Mouse (Mus musculus): ENCODE measurements at regions not wholly inside any gene's neighbourhood (a gene's known extent, or its start where the extent isn't known, plus 50 kb on each side); places are given as distances from the start of the nearest gene placed in this dataset.
"Not testable (repeated sequence)": the region's sequence is repeated elsewhere in the genome, so short reads cannot be mapped to it uniquely, and the experiment has no call there.

DNA sequence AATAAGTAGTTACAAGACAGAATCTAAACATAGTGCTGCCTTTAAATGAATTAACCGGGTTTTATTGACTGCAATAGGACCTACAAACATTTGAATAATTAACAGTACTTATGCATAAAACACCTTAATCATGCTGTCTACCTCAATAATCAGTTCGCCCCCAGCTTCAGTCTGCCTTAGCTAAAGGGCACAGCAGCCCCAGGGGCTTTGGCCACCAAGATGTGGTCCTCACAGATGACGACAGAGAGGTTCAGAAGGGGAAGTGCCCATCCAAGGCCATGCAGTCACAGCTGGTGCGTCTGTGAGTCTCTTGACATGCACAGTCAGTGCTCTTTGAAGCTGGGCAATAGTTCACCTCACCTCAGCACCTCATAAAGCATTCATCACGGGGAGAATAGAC lies 452.8 kb upstream of the Jmjd1c start:
- H3K9ac ChIP-seq, result no peak overlapping the region
- no peaks in the 10 kb centered on the region for H3K27me3 ChIP-seq
- no peak overlapping the region for H3K4me2 ChIP-seq
- H3K27ac ChIP-seq, result no peak overlapping the region
- 0 out of 2 replicates have a peak, but pooled peaks cover 5% of the 10 kb centered on the region for H3K4me1 ChIP-seq
- ATAC-seq (ENCODE audit: insufficient number of reproducible peaks, insufficient read depth, low FRiP score, low TSS enrichment, low read depth), result no peak
- H3K4me3 ChIP-seq, result no peak overlapping the region
- no peaks in the 10 kb centered on the region for H3K9me3 ChIP-seq
- H3K36me3 ChIP-seq, result no peaks in the 10 kb centered on the region
- 82% methylated on average over 5 of the region's 5 CpGs for WGBS

DNA sequence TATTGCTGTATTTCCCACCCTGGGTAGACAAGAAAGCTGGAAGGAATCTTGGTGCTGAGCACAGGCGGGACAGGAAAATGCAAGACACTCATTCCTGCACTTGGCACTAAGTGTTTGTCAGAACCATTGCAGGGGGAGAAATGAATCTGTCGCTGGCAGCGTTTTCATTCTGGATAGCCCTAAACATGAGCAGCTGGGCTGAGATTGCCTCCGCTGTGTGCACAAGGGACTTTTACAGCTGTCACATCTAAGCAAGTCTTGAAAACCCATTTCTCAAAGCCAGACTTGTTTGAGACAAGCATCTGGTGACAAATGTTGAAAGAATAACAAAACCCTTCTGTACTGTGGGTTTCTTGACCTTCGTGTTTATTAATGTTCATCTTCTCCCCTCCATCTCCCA lies 438.4 kb upstream of the Jmjd1c start:
- Histone ChIP-seq H3K27me3 (no peaks in the 10 kb centered on the region), H3K4me1 (no peaks in the 10 kb centered on the region), H3K9me3 (no peaks in the 10 kb centered on the region), H3K4me2 (no peak overlapping the region), H3K27ac (no peak overlapping the region), H3K36me3 (no peaks in the 10 kb centered on the region), H3K9ac (no peak overlapping the region), H3K4me3 (no peak overlapping the region)
- ATAC-seq (ENCODE audit: insufficient number of reproducible peaks, insufficient read depth, low FRiP score, low TSS enrichment, low read depth), result no peak
- 77% methylated on average over 5 of the region's 5 CpGs for WGBS

DNA sequence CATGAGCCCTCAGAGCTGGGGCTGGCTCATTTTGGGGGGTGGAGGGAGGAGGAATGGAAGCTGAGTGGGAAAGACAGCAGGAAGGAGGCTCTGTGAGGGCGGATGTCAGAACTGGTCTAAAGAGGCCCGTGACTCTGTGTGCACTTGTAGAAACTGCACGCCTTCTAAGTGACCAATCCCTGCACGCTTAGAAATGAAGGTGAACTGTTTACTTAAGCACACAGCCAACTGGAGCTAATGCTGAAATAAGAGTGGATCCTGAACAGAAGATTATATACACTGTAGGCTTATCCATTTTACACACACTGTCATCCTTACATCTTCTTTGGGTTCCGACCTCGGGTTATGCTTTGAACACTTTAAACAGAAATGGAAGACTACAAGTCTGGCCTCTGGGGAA lies 412.8 kb upstream of the Jmjd1c start:
- no peaks in the 10 kb centered on the region for H3K36me3 ChIP-seq
- H3K27me3 ChIP-seq, result no peaks in the 10 kb centered on the region
- peaks cover 6% of the 10 kb centered on the region for H3K9me3 ChIP-seq
- no peak overlapping the region for H3K4me3 ChIP-seq
- no peak overlapping the region for H3K9ac ChIP-seq
- 78% methylated on average over 6 of the region's 6 CpGs for WGBS
- H3K27ac ChIP-seq, result no peak overlapping the region
- no peaks in the 10 kb centered on the region for H3K4me1 ChIP-seq
- ATAC-seq (ENCODE audit: insufficient number of reproducible peaks, insufficient read depth, low FRiP score, low TSS enrichment, low read depth), result no peak
- no peak overlapping the region for H3K4me2 ChIP-seq

DNA sequence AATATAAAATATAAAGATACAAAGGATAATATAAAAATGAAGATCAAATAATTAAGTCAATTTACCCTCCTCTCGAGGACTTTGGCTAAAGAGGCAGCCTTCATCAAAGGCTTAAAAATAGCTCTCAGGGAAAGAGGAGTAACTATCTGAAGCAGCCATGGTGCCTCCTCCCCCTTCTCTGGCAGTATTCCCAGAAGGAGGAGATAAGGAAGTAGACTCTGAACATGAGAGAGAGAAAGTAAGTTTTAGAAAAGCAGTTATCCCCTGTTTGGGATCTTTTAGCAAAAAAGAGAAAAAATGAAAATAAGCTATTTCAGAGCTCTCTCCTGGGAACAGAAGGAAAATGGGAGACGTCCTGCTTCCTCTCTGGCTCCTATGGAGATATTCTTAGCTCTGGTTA lies 406.7 kb upstream of the Jmjd1c start:
- not testable (repeated sequence) for ATAC-seq (ENCODE audit: insufficient number of reproducible peaks, insufficient read depth, low FRiP score, low TSS enrichment, low read depth); H3K4me3 ChIP-seq; H3K27me3 ChIP-seq; H3K4me2 ChIP-seq; H3K4me1 ChIP-seq; H3K36me3 ChIP-seq; H3K27ac ChIP-seq; H3K9ac ChIP-seq
- peaks cover 14% of the 10 kb centered on the region for H3K9me3 ChIP-seq
- 56% methylated on average over 2 of the region's 2 CpGs for WGBS

DNA sequence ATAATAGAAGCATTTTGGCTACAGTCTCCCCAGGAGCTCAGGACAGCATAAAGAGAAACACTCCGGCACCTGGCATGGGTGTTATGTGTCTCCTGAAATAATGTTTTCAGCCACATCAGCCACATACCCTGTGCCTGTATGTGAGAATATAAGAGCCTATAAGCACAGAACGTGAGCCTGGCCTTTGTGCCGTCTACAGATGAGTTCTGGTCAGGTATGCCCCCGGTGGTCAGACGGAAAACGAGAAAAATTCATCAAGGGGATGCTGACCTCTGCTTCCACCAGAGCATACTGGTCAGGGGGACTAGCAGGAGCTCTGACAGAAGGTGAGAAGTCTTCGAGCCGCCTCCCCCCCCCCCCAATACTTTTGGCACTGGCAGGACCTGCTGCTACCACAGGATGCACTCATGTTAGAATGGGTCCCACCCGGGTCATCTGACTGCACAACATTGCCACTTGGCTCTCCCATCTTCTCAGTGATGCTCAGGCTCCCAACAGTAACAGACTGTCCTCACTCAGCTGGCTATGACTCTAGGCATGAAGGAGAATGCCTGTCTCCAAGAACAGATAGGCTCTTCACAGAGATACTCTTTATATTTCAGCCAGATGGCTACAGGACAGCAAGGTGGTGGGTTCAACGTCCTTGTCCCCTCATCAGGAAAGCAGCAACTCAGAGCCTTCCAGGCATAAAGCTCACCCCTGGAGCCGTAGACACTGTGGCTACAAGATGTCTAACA lies 401.2 kb upstream of the Jmjd1c start:
- Histone ChIP-seq H3K27me3 (no peaks in the 10 kb centered on the region), H3K36me3 (no peaks in the 10 kb centered on the region), H3K4me3 (no peak overlapping the region), H3K4me1 (no peaks in the 10 kb centered on the region), H3K27ac (no peak overlapping the region), H3K9me3 (no peaks in the 10 kb centered on the region; the same call in 1 of the 2 replicates), H3K9ac (no peak overlapping the region), H3K4me2 (no peak overlapping the region)
- no peak for ATAC-seq (ENCODE audit: insufficient number of reproducible peaks, insufficient read depth, low FRiP score, low TSS enrichment, low read depth)
- WGBS, result 88% methylated on average over 11 of the region's 11 CpGs

DNA sequence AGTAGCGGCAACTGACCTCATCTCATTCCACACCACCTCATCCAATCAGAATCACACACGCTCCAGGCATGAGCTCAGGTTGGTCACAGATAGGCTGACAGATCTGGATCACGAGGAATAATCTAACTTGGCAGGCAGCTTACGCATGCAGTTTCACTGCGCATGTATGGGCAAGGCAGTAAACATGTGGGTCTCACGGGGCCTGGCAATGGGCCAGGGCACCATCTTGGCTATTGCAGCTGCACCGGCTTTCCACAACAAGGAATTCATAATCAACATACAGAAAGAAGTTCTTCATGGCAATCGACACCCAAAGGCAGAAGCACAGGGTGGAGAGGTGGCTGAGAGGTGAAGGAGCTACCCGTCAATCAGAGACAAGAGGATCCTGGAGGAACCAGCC lies 381.0 kb upstream of the Jmjd1c start:
- H3K36me3 ChIP-seq; H3K4me1 ChIP-seq; H3K9me3 ChIP-seq; ATAC-seq (ENCODE audit: insufficient number of reproducible peaks, insufficient read depth, low FRiP score, low TSS enrichment, low read depth); H3K27me3 ChIP-seq; H3K27ac ChIP-seq; H3K4me3 ChIP-seq; H3K9ac ChIP-seq; H3K4me2 ChIP-seq: not testable (repeated sequence)
- 89% methylated on average over 9 of the region's 9 CpGs for WGBS

DNA sequence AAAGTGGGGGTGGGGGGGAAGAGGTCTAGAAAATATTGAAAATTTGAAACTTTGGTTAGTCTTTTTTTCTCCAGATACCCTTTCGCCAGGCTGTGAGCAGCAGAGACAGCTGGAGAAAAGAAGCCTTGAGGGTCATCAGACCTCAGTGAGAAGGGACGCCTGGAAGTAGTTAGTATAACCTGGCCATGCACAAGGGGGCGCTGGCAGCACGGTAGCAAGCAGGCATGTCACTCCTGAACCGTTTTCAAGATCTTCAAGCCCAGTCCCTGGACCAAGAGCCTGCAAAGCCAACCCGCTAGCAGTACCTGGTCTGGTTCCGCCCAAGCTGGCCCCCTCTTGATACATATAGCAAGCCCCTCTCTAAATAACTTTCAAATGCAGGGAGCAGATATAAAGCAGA lies 378.0 kb upstream of the Jmjd1c start:
- H3K36me3 ChIP-seq, result no peaks in the 10 kb centered on the region
- 63% methylated on average over 7 of the region's 7 CpGs for WGBS
- no peak for ATAC-seq (ENCODE audit: insufficient number of reproducible peaks, insufficient read depth, low FRiP score, low TSS enrichment, low read depth)
- H3K27ac ChIP-seq, result no peak overlapping the region
- peaks cover 3% of the 10 kb centered on the region; the same call in 1 of the 2 replicates for H3K9me3 ChIP-seq
- H3K4me1 ChIP-seq, result no peaks in the 10 kb centered on the region
- H3K27me3 ChIP-seq, result no peaks in the 10 kb centered on the region
- no peak overlapping the region for H3K9ac ChIP-seq
- H3K4me3 ChIP-seq, result no peak overlapping the region
- H3K4me2 ChIP-seq, result no peak overlapping the region

DNA sequence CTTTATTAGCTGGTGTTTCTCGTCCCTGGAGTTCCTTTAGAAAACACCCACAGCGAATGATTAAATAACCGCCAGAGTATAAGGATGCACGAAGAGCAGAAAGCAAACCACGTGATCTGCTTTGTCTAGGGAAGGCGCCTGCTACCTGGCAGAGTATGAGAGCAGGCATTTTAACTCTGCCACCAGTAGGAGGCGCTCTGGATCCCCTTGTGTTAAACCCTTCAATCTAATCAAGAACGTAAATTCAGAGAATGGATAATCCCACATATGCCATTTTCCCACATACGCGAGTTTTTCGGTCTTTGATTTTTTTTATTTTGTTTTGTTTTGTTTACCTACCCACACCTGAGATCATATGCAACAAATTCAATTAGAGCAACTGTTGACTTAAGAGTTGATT lies 376.1 kb upstream of the Jmjd1c start:
- Histone ChIP-seq H3K9ac (no peak overlapping the region), H3K9me3 (peaks cover 3% of the 10 kb centered on the region; the same call in 1 of the 2 replicates), H3K36me3 (no peaks in the 10 kb centered on the region), H3K4me2 (no peak overlapping the region), H3K27me3 (no peaks in the 10 kb centered on the region), H3K4me1 (no peaks in the 10 kb centered on the region), H3K4me3 (no peak overlapping the region), H3K27ac (no peak overlapping the region)
- ATAC-seq (ENCODE audit: insufficient number of reproducible peaks, insufficient read depth, low FRiP score, low TSS enrichment, low read depth), result no peak
- whole genome bisulfite sequencing, result 93% methylated on average over 11 of the region's 11 CpGs

DNA sequence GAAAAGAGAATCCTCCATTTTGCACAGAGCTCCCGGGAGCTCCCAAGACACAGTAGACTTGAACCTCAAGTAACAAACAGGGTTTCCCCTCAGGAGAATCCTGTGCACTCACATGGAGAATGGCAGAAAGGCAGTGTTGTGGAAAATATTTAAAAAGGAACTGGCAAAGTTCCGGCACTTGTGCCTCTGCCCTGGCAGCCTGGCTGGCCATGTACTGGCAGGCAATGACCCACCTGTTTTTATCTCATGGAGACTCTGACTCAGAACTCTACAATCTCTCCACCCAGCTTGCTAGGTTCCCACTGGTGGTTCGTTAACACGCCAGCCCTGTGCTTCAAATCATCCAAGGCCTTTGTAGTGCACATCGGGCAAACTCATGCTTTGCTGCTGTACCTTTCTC lies 362.3 kb upstream of the Jmjd1c start:
- no peaks in the 10 kb centered on the region for H3K27me3 ChIP-seq

DNA sequence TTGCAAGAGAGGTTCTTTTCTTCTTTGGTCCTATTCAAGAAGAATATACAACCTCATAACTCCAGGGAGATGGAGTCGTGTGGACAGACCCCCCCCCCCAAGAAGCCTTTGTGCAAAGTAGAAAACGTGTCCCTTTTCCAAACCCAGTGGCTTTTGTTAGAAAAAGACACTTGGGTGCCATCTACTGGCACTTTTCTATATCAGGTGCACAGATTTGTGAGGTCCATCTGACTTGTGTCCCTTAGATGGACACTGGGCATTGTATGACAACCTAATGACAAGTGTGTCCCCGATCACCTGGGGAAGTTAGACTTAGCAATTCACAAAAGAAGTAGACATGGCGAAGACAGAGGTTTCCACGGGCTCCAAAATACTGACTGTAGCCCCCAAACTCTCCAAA lies 361.1 kb upstream of the Jmjd1c start:
- H3K4me1 ChIP-seq, result no peaks in the 10 kb centered on the region
- H3K4me3 ChIP-seq, result no peak overlapping the region
- H3K9ac ChIP-seq, result no peak overlapping the region
- WGBS, result 56% methylated on average over 5 of the region's 5 CpGs
- no peaks in the 10 kb centered on the region for H3K27me3 ChIP-seq
- ATAC-seq (ENCODE audit: insufficient number of reproducible peaks, insufficient read depth, low FRiP score, low TSS enrichment, low read depth), result no peak
- no peaks in the 10 kb centered on the region for H3K36me3 ChIP-seq
- peaks cover 4% of the 10 kb centered on the region; the same call in 1 of the 2 replicates for H3K9me3 ChIP-seq
- no peak overlapping the region for H3K4me2 ChIP-seq
- no peak overlapping the region for H3K27ac ChIP-seq

More for the DNA sequence above, 362.3 kb upstream of the Jmjd1c start:
- H3K36me3 ChIP-seq, result no peaks in the 10 kb centered on the region
- ATAC-seq (ENCODE audit: insufficient number of reproducible peaks, insufficient read depth, low FRiP score, low TSS enrichment, low read depth), result no peak
- no peak overlapping the region for H3K9ac ChIP-seq
- no peak overlapping the region for H3K4me2 ChIP-seq
- no peak overlapping the region for H3K4me3 ChIP-seq
- no peaks in the 10 kb centered on the region for H3K4me1 ChIP-seq
- H3K9me3 ChIP-seq, result peaks cover 9% of the 10 kb centered on the region
- no peak overlapping the region for H3K27ac ChIP-seq
- WGBS, result 90% methylated on average over 5 of the region's 5 CpGs

DNA sequence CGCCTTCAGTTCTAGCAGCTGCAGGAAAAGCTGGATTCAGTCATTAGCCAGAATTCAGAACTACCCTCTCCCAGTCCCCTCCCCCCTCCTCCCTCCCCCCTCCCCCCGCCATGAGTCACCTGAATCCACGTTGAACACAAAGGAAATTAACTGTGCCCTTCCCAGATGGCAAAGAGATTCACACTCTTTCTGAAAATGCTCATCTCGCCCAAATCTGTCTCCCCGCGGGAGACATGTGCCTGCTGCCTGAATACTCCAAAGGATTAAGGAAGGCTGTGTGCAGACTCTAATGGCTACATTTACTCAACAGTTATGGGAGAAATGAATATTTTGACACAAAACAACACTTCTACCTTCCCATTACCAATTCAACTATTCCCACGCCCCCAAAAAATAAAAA lies 356.9 kb upstream of the Jmjd1c start:
- Histone ChIP-seq H3K9me3 (no peaks in the 10 kb centered on the region), H3K36me3 (no peaks in the 10 kb centered on the region), H3K4me3 (no peak overlapping the region), H3K4me1 (no peaks in the 10 kb centered on the region), H3K9ac (no peak overlapping the region), H3K4me2 (no peak overlapping the region), H3K27me3 (no peaks in the 10 kb centered on the region), H3K27ac (no peak overlapping the region)
- ATAC-seq (ENCODE audit: insufficient number of reproducible peaks, insufficient read depth, low FRiP score, low TSS enrichment, low read depth), result no peak
- WGBS, result 76% methylated on average over 6 of the region's 7 CpGs

DNA sequence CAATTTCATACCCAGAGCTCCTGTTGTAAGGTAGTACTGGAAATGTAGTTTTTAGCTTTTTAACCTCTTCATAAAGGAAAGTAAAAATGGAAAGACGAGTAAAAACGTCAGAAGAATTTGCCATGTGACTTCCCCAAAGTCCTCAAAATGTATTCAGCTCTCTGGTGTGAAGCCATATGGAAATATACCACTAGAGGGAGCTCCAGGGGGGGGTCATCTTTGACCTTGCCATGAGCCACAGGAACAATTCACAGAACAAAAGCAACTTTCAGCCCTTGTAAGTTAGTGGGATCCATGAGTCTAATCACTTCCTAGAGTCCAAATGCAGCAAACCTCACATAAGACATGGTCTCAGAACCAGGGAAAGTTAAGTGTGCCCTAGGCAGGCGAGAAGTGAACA lies 354.1 kb upstream of the Jmjd1c start:
- Histone ChIP-seq H3K9me3 (no peaks in the 10 kb centered on the region), H3K4me1 (no peaks in the 10 kb centered on the region), H3K4me2 (no peak overlapping the region), H3K27me3 (no peaks in the 10 kb centered on the region), H3K9ac (no peak overlapping the region), H3K4me3 (no peak overlapping the region), H3K36me3 (no peaks in the 10 kb centered on the region), H3K27ac (no peak overlapping the region)
- no peak for ATAC-seq (ENCODE audit: insufficient number of reproducible peaks, insufficient read depth, low FRiP score, low TSS enrichment, low read depth)
- 57% methylated on average over 3 of the region's 3 CpGs for WGBS

Measured in embryonic facial prominence, embryonic 13.5 days (tissue).